Mouse (Mus musculus): ENCODE data around the gene Tmem219.
A peak's percentile ranks its signal among the peaks of the same experiment; 100 is the strongest.

Gene Tmem219

GRCm38 (mm10) chr7:126861429-126862130 is 61.1 kb downstream of the Tmem219 start, which contains the start of gene Hirip3:
Gene Hirip3 (plus strand): TSS chr7:126861972.
- DNase-seq: peak; percentile 93

DNA sequence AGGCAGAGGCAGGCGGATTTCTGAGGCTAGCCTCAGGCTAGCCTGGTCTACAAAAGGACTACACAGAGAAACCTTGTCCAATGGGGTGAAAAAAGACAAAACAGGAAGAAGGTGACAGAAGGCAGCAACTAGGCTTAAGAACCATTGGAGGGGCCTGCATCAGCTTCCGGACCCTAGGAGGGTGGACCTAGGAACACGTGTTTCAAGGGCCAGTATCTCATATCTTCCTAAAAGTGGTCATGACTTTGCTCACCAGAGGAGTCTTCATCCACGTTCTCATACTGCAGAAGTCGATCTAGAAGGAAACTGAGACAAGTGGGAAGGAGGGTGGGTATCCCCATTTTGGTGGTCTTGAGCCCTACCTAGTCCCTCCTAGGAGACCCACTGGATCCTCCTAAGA is 61.7 kb downstream of the Tmem219 start:
- no peak for DNase-seq

DNA sequence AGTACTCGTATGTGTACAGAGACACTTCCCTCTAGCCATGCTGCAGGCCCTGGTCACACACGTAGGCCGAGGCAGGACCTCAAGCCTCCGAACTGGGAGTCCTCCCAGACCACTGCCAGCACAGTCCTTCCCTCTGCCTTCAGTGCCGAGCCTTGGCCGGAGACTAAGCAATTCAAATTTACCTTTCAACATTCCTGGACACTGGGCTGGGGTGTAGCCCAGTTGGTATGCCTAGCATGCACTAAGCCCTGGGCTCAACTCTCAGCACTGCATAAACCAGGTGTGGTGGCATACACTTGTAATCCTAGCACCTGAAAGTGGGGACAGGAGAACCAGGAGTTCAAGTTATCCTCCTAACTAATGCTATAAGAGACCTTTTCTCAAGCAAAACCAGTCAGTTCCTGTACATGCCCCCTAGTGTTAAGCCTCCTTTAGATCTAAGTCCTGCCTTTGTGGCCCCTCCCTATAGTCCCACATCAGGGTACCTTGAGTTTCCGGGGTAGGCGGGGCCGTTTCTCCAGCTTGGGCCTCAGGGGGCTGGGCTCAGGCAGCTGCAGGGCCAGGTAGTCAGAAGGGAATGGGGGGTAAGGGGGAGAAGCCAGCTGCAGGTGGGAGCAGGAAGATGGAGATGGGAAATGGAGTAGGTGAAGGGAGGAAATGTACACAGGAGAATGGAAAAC is 65.8 kb downstream of the Tmem219 start:
- DNase-seq: no peak

DNA sequence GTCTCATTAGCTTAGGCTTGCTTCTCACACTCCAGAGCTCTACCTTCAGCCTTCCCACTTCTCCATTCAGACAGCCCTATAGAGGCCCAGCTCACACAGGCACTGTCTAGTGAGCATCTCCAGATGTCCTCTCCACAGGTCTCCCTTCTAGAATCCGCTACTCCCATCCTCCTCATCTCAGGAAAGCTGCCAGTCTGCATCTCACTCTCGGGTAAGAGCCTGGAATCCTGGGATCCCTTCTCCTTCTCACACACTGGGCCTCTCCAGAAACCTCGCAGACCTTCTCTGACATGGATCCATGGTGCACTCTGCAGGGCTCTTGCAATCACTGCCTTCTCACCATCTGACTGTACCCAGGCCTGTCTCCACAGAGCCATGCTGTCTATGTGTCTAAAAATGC is 67.1 kb downstream of the Tmem219 start:
- no peak for DNase-seq

- no peak for DNase-seq
Measured at GRCm38 (mm10) chr7:126853454-126853853, 69.3 kb downstream of the Tmem219 start.

DNA sequence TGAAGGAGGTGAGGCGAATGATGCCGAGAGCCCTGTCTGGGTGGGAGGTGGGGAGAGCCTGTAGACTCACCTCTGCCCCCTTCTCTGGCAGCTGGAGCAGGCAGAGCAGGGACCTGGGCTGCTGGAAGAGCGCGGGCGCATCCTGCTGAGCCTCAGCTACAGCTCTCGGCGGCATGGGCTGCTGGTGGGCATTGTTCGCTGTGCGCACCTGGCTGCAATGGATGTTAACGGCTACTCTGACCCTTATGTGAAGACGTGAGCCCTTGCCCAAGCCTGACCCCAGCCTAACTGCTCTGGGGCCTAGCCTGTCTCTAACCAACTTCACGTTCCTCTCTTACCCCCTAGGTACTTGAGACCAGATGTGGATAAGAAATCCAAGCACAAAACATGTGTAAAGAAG is 71.5 kb downstream of the Tmem219 start:
- DNase-seq: no peak

DNA sequence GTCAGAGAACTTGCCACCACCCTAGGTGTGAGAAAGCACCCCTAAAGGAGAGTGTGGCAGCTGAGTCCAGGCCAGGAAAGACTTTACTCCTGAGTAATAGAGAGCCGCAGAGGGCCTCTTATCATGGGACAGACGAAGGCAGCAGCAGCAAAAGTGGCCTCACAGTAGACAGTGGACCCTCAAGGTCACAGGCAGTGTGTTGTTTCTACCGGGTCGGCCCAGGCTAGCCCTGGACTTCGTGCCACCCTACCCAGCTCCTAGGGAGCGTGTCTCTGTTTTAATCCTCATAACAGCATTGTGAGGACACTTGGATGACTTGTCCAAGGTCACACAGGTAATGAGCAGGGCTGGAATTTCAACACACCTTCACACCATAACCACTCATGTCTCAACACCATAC is 72.6 kb downstream of the Tmem219 start:
- no peak for DNase-seq

DNA sequence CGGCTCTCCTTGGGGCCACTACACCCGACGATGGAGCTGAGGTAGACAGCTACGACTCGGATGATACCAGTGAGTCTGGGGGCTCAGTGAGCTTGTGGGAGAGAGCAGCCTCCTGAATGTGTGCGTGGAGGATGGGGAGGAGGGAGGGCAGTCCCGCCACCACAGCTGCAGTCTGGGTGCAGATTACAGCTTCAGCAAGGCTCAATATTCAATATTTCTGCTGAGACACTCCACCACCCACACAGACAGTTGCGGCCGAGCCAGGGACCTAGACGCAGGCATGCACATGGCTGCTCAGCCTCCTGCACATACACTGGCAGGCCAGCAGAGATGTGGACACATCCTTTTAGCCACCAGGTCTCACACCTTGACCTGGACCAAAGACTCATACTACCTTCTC is 73.9 kb downstream of the Tmem219 start:
- DNase-seq: peak; percentile 54

GRCm38 (mm10) chr7:126847421-126848398 is 75.0 kb downstream of the Tmem219 start:
- DNase-seq: no peak

GRCm38 (mm10) chr7:126847116-126847420 is 75.6 kb downstream of the Tmem219 start, which contains the start of gene Doc2a:
Gene Doc2a (plus strand): TSS chr7:126847416.
- DNase-seq: no peak

DNA sequence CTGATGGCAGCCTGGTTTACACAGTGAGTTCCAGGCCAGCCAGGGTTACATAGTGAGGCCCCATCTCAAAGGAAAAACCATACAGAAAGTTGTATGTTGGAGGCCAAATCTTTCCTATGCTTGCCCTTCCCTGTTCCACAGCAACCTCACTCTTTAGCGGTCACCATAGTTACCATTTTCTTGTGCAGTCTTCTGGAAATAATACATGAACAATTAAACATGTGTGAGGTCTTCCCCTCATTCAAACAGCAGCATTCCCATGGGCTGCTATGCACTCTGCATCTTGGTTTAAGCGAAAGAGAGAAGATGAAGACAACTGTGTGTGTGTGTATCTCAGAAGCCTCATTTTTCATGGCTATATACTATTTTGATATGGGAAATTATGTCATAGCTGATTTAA is 77.2 kb downstream of the Tmem219 start:
- no peak for DNase-seq

DNA sequence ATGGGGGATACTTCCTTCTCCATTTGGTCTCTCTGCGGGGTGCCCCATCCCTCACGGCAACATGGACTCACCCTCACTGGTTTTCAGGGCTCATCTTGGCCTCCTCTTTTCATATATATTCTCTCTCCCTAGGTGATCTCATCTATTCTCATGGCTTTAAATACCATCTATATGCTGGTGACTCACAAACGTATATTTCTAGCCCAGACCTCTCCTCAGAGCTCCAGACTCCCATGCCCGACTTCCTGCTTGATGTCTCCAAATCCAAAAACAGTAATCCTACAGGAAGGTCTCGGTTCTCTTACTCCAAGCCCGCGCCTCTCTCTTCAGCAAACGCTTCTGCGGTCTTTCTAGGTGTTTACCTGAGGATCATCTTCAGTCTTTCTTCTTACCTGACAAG is 79.4 kb downstream of the Tmem219 start:
- no peak for DNase-seq

All from layer of hippocampus, adult 9-11 months (tissue).